Mouse (Mus musculus) kidney, postnatal 4 days (tissue): Measurements from ENCODE around the gene Sulf2.

Experiments used
- DNase-seq, 2 experiments: peaks; one replicate each; pipeline ENCODE4 v3.0.0; 2021; ENCODE audit warnings: mixed read lengths in 2 of 2

The Sulf2 gene

GRCm38 (mm10) chr2:166175145-166175544 lies 19.7 kb upstream of the Sulf2 start:
- no peak for DNase-seq

DNA sequence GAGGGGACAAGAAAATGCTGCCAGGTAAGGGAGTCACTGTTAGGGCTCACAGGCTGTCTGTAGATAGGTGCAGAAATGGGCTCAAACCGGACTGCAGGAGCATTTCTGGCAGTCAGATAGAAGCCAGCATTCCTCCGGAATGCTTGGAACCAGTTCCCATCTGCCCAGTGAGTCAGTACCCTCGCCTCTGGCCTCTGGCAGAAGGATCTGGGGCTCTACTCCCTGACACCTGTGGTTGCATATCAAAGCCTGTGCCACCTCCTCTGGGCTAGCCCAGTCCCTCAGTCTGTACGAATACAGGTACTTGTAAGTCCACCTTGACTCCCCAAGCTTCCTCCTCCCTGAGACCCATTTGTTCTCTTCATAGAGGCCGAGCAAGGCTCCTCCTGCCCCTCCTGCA lies 17.7 kb upstream of the Sulf2 start:
- no peak for DNase-seq

- DNase-seq: peak in 1 of 2 experiments; percentile 53
Observed at GRCm38 (mm10) chr2:166170173-166170572, 14.7 kb upstream of the Sulf2 start.

DNA sequence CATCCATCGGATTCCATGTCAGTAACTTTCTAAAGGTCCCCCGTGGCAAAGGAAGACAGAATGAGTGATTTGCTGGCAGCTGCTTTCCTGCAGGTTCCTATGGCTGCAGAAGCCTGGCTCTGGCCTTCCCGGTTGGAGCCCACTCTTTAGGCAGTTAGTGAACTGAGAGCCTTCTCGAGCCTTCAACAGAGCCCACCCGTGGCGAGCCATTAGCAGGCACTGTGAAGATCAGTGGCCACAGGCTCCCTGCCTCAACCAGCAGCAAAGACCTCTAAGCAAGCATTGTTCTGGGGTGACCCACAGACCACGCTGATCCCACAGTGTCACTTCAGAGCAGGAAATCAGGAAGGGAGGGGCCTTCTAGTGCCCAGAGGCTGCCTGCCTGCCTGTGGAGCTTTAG lies 13.4 kb upstream of the Sulf2 start:
- DNase-seq: peak in 1 of 2 experiments; percentile 22

GRCm38 (mm10) chr2:166167387-166167786 lies 11.9 kb upstream of the Sulf2 start:
- DNase-seq: no peak

- no peak for DNase-seq
Observed at GRCm38 (mm10) chr2:166165396-166165795, 9.9 kb upstream of the Sulf2 start.

GRCm38 (mm10) chr2:166164601-166165000 lies 9.1 kb upstream of the Sulf2 start:
- DNase-seq: no peak

DNA sequence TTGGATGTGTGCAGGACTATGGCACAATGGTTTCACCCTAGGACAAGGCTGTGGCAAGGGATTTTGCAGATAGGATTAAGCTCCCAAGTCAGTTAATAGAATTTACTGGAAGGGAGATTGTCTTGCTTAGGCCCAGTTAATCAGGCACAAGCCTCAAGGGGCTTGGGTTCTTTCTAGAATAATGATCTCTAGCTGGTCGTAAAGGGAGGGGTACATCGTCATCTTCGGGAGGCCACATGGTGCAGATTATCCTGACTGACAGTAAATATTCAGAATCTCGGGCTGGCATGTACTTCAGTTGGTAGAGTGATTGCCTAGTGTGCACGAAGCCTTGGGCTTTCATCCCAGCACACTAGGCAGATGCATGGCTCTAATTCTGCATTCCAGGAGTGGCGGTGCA lies 8.5 kb upstream of the Sulf2 start:
- no peak for DNase-seq

GRCm38 (mm10) chr2:166163252-166163651 lies 7.8 kb upstream of the Sulf2 start:
- DNase-seq: no peak

- no peak for DNase-seq
Observed at GRCm38 (mm10) chr2:166162160-166162559, 6.7 kb upstream of the Sulf2 start.

DNA sequence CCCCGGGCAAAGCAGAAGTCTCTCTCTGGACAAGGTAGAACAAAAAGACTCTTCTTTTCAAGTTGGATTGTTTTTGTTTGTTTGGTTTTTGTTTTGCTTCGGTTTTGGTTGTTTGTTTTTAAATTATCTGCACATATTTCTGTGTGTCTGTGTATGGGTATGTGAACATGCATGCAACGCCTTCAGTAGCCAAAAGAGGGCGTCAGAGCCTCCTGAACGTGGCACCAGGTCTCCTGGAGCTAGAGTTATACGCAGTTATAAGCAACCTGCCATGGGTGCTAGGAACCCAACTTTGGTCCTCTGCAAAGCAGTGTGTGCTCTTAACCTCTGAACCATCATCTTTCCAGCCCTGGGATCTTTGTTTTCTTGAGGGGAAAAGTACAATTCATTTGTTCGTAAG lies 3.8 kb upstream of the Sulf2 start:
- no peak for DNase-seq

GRCm38 (mm10) chr2:166157767-166158561 lies 2.5 kb upstream of the Sulf2 start:
- DNase-seq: no peak

DNA sequence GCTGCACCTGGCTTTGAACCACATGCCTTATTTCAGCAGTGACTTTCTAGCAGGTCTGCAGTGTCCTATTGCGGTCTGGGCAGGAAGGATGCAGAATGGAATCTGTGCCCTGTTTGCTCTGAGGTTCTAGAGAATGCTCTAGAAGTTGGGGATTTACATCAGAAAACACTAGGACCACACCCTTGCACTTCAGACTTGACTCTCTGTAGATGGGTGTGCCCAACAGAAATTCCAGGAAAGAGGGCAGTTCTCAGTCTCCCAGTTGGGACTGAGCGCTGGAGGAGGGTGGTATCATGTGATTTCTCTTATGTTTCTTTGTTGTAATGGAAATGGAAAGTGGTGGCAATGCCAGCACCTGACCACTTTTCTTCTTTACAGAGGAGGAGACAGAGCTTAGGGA lies 1.7 kb upstream of the Sulf2 start:
- DNase-seq: no peak

- DNase-seq: peak in 1 of 2 experiments; percentile 32
Observed at GRCm38 (mm10) chr2:166156122-166156521, 659 bp upstream of the Sulf2 start.

DNA sequence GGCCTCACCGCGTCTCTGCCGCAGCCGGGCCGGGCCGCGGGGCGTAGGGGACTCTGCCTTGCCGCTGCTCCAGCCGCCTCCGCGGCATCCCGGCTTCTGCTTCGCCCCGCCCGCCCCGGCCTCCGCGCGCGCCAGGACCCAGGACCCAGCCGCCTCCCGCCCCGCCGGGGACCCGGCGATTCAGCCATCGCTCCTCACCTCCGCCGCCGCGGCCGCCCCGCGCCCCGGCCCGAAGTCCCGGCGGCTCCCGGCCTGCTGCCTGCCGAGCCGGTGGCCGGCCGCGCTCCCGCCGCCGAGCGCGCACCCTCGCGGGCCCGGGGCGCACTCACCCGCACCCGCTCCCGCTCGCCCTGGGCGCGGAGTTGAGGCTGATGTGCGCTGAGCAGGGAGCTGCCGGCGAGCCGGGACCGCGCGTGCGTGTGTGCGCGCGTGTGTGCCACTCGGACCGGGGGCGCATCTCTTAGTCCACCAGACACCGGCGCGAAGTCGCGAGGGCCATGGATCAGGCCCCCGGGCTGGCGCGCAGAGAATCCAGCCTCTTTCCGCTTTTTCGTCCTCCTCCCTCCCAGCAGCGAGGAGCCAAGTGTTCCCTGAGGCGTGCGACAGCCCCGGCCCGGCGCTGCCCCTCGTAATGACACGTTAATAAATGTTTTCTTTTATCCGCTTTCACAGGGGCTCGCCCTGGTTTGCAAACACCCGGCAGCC lies 562 bp downstream of the Sulf2 start:
- DNase-seq: peak; percentile 66 to 80

GRCm38 (mm10) chr2:166153891-166154711 lies 1.4 kb downstream of the Sulf2 start:
- DNase-seq: peak; percentile 49 to 67

DNA sequence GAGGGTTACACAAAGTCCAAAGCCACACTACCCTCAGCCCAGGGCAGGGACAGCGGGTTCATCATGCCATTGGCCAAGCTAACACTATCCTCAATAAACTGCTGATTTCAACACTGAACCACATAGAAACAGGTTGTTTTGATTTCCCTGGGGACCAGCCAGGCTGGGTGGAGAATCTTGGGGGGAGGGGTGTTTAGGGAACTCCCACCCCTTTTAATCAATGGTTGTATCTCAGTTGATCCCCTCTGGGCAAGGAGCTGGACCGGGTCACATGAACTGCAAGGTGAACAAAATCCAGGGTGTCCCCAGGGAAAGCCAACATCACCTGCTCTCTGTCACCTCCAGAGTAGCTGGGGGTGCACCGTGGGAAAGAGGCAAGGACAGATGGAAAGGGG lies 2.1 kb downstream of the Sulf2 start:
- no peak for DNase-seq

DNA sequence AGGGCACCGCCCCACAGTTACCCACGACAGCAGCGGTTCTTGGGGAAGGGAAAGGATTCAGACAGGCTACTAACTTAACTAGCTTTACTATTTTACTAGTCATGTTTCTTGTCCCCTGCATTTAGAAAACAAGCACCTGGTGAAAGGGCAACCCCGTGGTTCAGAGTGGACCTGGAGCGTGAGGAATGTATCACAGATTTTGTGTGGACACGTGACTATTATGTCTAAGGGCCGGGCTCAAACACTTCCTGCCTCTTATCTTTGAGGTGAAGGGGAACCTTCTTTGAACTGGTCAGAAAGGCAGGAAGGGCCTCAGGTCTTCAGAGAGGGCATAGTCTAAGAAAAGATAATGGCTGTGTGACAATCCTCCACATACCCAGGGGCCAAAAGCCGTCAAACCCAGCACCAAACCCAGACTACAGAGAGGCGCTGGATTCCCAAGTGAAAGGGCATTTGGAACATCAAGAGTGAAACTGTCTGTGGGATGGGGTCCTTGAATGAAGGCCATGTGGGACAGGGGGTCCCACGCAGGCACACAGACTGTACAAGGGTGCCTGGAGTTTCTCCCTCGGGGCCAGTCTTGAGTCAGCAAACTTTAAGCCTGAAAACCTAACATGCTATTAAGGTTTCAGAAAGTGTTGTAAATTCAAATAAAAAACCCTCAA lies 2.6 kb downstream of the Sulf2 start:
- DNase-seq: no peak

DNA sequence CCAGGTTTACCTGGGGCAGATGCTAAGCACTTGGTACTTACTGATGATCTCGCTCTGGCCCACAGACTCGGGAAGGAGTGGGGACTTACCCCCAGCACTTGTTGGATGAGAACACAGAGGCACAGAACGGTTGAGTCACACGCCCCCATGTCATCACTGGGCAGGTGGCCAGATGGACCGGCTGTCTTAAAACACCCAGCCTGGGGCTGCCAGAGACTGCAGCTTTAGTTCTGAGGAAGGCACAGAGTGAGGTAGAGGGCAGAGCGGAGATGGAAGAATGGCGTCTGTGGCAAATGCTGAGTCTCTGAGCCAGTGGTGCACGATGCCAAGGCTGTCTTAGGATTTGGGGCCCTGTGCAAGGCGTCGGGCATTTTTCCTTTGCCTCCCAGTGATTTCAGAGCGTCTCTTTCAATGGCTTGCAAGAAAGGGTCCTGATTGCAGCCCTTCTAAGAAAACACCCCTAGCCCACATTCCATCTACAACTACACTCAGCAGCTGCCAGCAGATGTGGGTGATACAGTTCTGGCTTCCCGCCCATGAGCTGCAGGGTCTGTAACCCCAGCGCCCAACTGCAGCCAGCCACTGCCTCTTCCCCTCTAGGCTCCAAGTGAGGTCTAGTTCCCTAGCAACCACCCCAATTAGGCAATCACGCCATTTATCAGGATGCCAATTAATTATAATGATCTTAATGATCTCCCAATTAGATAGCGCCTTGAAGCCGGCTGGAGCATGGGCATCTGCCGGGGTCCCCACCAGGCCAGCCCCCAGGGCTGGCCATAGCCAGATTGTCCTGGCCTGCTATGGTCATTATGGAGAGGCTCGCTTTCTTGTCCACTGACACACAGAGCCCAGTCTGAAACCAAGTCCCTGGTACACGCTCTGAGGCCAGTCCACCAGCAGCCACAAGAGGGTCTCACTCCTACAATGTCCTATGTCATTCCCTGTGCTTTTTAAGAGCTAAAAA lies 3.7 kb downstream of the Sulf2 start:
- peak; percentile 78 to 81 for DNase-seq

DNA sequence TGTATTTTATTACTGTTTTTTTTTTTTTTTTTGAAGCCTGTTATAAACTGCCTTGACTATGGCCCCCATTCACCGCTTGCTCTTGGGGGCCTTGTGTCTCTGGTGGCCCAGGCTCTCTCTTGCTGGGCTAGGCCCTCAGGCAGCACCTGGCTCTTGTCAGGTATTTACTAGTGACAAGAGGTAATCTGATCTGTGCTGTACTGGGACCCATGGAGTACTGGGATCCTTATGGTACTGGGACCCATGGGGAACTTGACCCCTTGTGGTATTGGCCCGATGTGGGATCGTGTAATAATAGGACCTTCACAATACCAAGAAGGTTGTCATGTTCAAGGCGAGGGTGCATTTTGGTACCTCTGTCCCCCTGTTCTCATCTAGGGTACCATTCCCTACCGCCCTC lies 4.9 kb downstream of the Sulf2 start:
- DNase-seq: no peak

DNA sequence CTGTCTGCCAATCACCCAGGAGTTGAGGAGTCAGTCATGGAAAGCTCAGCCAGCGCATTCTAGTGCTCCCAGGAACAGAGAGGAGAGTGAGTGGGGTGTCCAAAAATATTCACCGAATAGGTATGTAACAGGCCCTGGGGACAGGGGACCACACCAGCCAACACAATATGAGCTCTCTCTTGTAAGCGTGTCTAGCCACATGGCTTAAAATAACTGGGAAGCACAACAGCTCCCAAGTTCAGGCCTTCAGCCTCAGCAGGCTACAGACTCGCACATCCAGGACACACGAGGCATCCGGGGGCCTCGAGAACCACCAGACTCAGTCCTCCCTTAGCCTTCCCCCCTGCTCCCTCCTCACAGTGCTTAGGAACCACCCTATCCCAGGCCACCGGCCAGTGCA lies 6.0 kb downstream of the Sulf2 start:
- DNase-seq: no peak
